Mouse (Mus musculus): ENCODE measurements around the gene Tmem184a. TPM values are rescaled to one million over a fixed set of nuclear protein-coding genes. Genes with fewer than 3 reads are reported as not detected.

Tmem184a gene
- polyA plus RNA-seq, 1 experiment from 2014 or later = 0.92 TPM

GRCm38 (mm10) chr5:139799801-139800590 lies 19.7 kb downstream of the Tmem184a start:
- DNase-seq (ENCODE audit: low spot score) (no peak), ATAC-seq (ENCODE audit: insufficient number of reproducible peaks, low FRiP score, low TSS enrichment, low read depth) (no peak)
- Histone ChIP-seq H3K4me3 (ENCODE audit: low read depth, low read length) (no peak overlapping the region), H3K27ac (replicated peaks; ENCODE audit: low read depth, low read length) (no peak overlapping the region), H3K9me3 (ENCODE audit: control insufficient read depth, low read length) (no peaks in the 10 kb centered on the region), H3K9ac (ENCODE audit: low read length) (no peak overlapping the region), H3K4me1 (ENCODE audit: control insufficient read depth, insufficient read depth, low read length) (peaks cover 23% of the 10 kb centered on the region; the same call in 1 of the 2 replicates), H3K36me3 (ENCODE audit: control insufficient read depth, insufficient read depth, low read length) (peaks cover 3% of the 10 kb centered on the region; the same call in 1 of the 2 replicates), H3K4me2 (ENCODE audit: low read depth, severe bottlenecking) (no peak overlapping the region), H3K27me3 (ENCODE audit: control insufficient read depth, insufficient read depth, low read length) (no peaks in the 10 kb centered on the region)
- 91% methylated on average over 32 of the region's 33 CpGs for WGBS

- ATAC-seq (ENCODE audit: insufficient number of reproducible peaks, low FRiP score, low TSS enrichment, low read depth) (no peak), DNase-seq (ENCODE audit: low spot score) (no peak)
- peaks cover 3% of the 10 kb centered on the region; the same call in 1 of the 2 replicates for H3K36me3 ChIP-seq (ENCODE audit: control insufficient read depth, insufficient read depth, low read length)
- WGBS = 90% methylated on average over 9 of the region's 9 CpGs
- no peak overlapping the region for H3K27ac ChIP-seq (replicated peaks; ENCODE audit: low read depth, low read length)
- no peaks in the 10 kb centered on the region for H3K27me3 ChIP-seq (ENCODE audit: control insufficient read depth, insufficient read depth, low read length)
- H3K4me2 ChIP-seq (ENCODE audit: low read depth, severe bottlenecking) = no peak overlapping the region
- no peak overlapping the region for H3K4me3 ChIP-seq (ENCODE audit: low read depth, low read length)
- no peaks in the 10 kb centered on the region for H3K9me3 ChIP-seq (ENCODE audit: control insufficient read depth, low read length)
- H3K9ac ChIP-seq (ENCODE audit: low read length) = no peak overlapping the region
- peaks cover 22% of the 10 kb centered on the region; the same call in 1 of the 2 replicates for H3K4me1 ChIP-seq (ENCODE audit: control insufficient read depth, insufficient read depth, low read length)
Measured at GRCm38 (mm10) chr5:139799041-139799440, 20.7 kb downstream of the Tmem184a start.

- Histone ChIP-seq H3K36me3 (ENCODE audit: control insufficient read depth, insufficient read depth, low read length) (peaks cover 3% of the 10 kb centered on the region; the same call in 1 of the 2 replicates), H3K4me2 (ENCODE audit: low read depth, severe bottlenecking) (no peak overlapping the region), H3K27me3 (ENCODE audit: control insufficient read depth, insufficient read depth, low read length) (no peaks in the 10 kb centered on the region), H3K4me3 (ENCODE audit: low read depth, low read length) (no peak overlapping the region), H3K27ac (replicated peaks; ENCODE audit: low read depth, low read length) (no peak overlapping the region), H3K9ac (ENCODE audit: low read length) (no peak overlapping the region), H3K9me3 (ENCODE audit: control insufficient read depth, low read length) (no peaks in the 10 kb centered on the region), H3K4me1 (ENCODE audit: control insufficient read depth, insufficient read depth, low read length) (peaks cover 18% of the 10 kb centered on the region; the same call in 1 of the 2 replicates)
- no peak for ATAC-seq (ENCODE audit: insufficient number of reproducible peaks, low FRiP score, low TSS enrichment, low read depth)
- peak; percentile 19 for DNase-seq (ENCODE audit: low spot score)
- 40% methylated on average over 12 of the region's 12 CpGs for WGBS
Measured at GRCm38 (mm10) chr5:139798168-139798900, 21.4 kb downstream of the Tmem184a start.

- 40% methylated on average over 11 of the region's 11 CpGs for WGBS
- H3K36me3 ChIP-seq (ENCODE audit: control insufficient read depth, insufficient read depth, low read length) = peaks cover 3% of the 10 kb centered on the region; the same call in 1 of the 2 replicates
- ATAC-seq (ENCODE audit: insufficient number of reproducible peaks, low FRiP score, low TSS enrichment, low read depth) = no peak
- H3K4me2 ChIP-seq (ENCODE audit: low read depth, severe bottlenecking) = no peak overlapping the region
- peaks cover 16% of the 10 kb centered on the region; the same call in 1 of the 2 replicates for H3K4me1 ChIP-seq (ENCODE audit: control insufficient read depth, insufficient read depth, low read length)
- no peak overlapping the region for H3K27ac ChIP-seq (replicated peaks; ENCODE audit: low read depth, low read length)
- no peak overlapping the region for H3K9ac ChIP-seq (ENCODE audit: low read length)
- peak; percentile 46 for DNase-seq (ENCODE audit: low spot score)
- H3K4me3 ChIP-seq (ENCODE audit: low read depth, low read length) = no peak overlapping the region
- H3K27me3 ChIP-seq (ENCODE audit: control insufficient read depth, insufficient read depth, low read length) = no peaks in the 10 kb centered on the region
- no peaks in the 10 kb centered on the region for H3K9me3 ChIP-seq (ENCODE audit: control insufficient read depth, low read length)
Measured at GRCm38 (mm10) chr5:139797473-139798167, 22.1 kb downstream of the Tmem184a start.

GRCm38 (mm10) chr5:139796900-139797299 lies 22.8 kb downstream of the Tmem184a start:
- H3K36me3 ChIP-seq (ENCODE audit: control insufficient read depth, insufficient read depth, low read length) = peaks cover 3% of the 10 kb centered on the region; the same call in 1 of the 2 replicates
- no peaks in the 10 kb centered on the region for H3K27me3 ChIP-seq (ENCODE audit: control insufficient read depth, insufficient read depth, low read length)
- no peaks in the 10 kb centered on the region for H3K9me3 ChIP-seq (ENCODE audit: control insufficient read depth, low read length)
- H3K4me1 ChIP-seq (ENCODE audit: control insufficient read depth, insufficient read depth, low read length) = peaks cover 17% of the 10 kb centered on the region; the same call in 1 of the 2 replicates
- WGBS = 27% methylated on average over 13 of the region's 13 CpGs
- no peak overlapping the region for H3K27ac ChIP-seq (replicated peaks; ENCODE audit: low read depth, low read length)
- no peak overlapping the region for H3K4me3 ChIP-seq (ENCODE audit: low read depth, low read length)
- no peak overlapping the region for H3K9ac ChIP-seq (ENCODE audit: low read length)
- no peak for ATAC-seq (ENCODE audit: insufficient number of reproducible peaks, low FRiP score, low TSS enrichment, low read depth)
- no peak overlapping the region for H3K4me2 ChIP-seq (ENCODE audit: low read depth, severe bottlenecking)
- peak; percentile 36 for DNase-seq (ENCODE audit: low spot score)

GRCm38 (mm10) chr5:139796001-139796620 lies 23.6 kb downstream of the Tmem184a start:
- DNase-seq (ENCODE audit: low spot score) = no peak

GRCm38 (mm10) chr5:139794938-139795337 lies 24.8 kb downstream of the Tmem184a start:
- H3K4me3 ChIP-seq (ENCODE audit: low read depth, low read length) = no peak overlapping the region
- H3K27me3 ChIP-seq (ENCODE audit: control insufficient read depth, insufficient read depth, low read length) = no peaks in the 10 kb centered on the region
- no peaks in the 10 kb centered on the region for H3K9me3 ChIP-seq (ENCODE audit: control insufficient read depth, low read length)
- no peaks in the 10 kb centered on the region; the same call in 1 of the 2 replicates for H3K36me3 ChIP-seq (ENCODE audit: control insufficient read depth, insufficient read depth, low read length)
- no peak overlapping the region for H3K9ac ChIP-seq (ENCODE audit: low read length)
- peaks cover 18% of the 10 kb centered on the region; the same call in 1 of the 2 replicates for H3K4me1 ChIP-seq (ENCODE audit: control insufficient read depth, insufficient read depth, low read length)
- H3K27ac ChIP-seq (replicated peaks; ENCODE audit: low read depth, low read length) = no peak overlapping the region
- no peak overlapping the region for H3K4me2 ChIP-seq (ENCODE audit: low read depth, severe bottlenecking)
- 68% methylated on average over 10 of the region's 10 CpGs for WGBS
- DNase-seq (ENCODE audit: low spot score) (no peak), ATAC-seq (ENCODE audit: insufficient number of reproducible peaks, low FRiP score, low TSS enrichment, low read depth) (no peak)

More at GRCm38 (mm10) chr5:139796001-139796620, 23.6 kb downstream of the Tmem184a start:
- Histone ChIP-seq H3K27me3 (ENCODE audit: control insufficient read depth, insufficient read depth, low read length) (no peaks in the 10 kb centered on the region), H3K9me3 (ENCODE audit: control insufficient read depth, low read length) (no peaks in the 10 kb centered on the region), H3K36me3 (ENCODE audit: control insufficient read depth, insufficient read depth, low read length) (peaks cover 3% of the 10 kb centered on the region; the same call in 1 of the 2 replicates), H3K9ac (ENCODE audit: low read length) (no peak overlapping the region), H3K27ac (replicated peaks; ENCODE audit: low read depth, low read length) (no peak overlapping the region), H3K4me3 (ENCODE audit: low read depth, low read length) (no peak overlapping the region), H3K4me2 (ENCODE audit: low read depth, severe bottlenecking) (no peak overlapping the region), H3K4me1 (ENCODE audit: control insufficient read depth, insufficient read depth, low read length) (peaks cover 18% of the 10 kb centered on the region; the same call in 1 of the 2 replicates)
- ATAC-seq (ENCODE audit: insufficient number of reproducible peaks, low FRiP score, low TSS enrichment, low read depth) = no peak
- WGBS = 84% methylated on average over 9 of the region's 9 CpGs
